Mouse (Mus musculus) kidney, embryonic 16.5 days (tissue): ENCODE results near the gene Erc2. TPM values are rescaled to one million over a fixed set of nuclear protein-coding genes. Genes with fewer than 3 reads are reported as not detected.

Source experiments
- ATAC-seq: fragments of 200-750 bp; cut with Nextera tagmentation; 2 replicates; pipeline ENCODE4 v1.8.0; 2017; ENCODE audit warnings: moderate TSS enrichment; ENCODE audit not compliant: low FRiP score, low TSS enrichment
- H3K27ac ChIP-seq: fragments of 300-500 bp; sonication (generic); 2 replicates; pipeline ENCODE4 v1.5.1; 2014; ENCODE audit warnings: low read length
- H3K27me3 ChIP-seq: fragments of 300-500 bp; sonication (generic); 2 replicates; pipeline ENCODE4 v1.6.1; 2014; ENCODE audit warnings: low read length, control low read depth, mixed read lengths; ENCODE audit not compliant: insufficient read depth
- H3K36me3 ChIP-seq: fragments of 300-500 bp; sonication (generic); 2 replicates; pipeline ENCODE4 v1.6.1; 2014; ENCODE audit warnings: low read length, control low read depth, mixed read lengths; ENCODE audit not compliant: insufficient read depth
- H3K4me1 ChIP-seq: fragments of 300-500 bp; sonication (generic); 2 replicates; pipeline ENCODE4 v1.6.1; 2014; ENCODE audit warnings: low read length, control low read depth, mixed read lengths; ENCODE audit not compliant: insufficient read depth
- H3K4me2 ChIP-seq: fragments of 300-500 bp; sonication (generic); replicated peaks from 2 replicates; pipeline ENCODE4 v1.6.1; 2014; ENCODE audit warnings: low read depth, low read length
- H3K4me3 ChIP-seq: fragments of 300-500 bp; sonication (generic); 2 replicates; pipeline ENCODE4 v1.5.1; 2014; ENCODE audit warnings: mild to moderate bottlenecking, low read length
- H3K9ac ChIP-seq: fragments of 300-500 bp; sonication (generic); replicated peaks from 2 replicates; pipeline ENCODE4 v1.6.1; 2014; ENCODE audit warnings: low read length
- H3K9me3 ChIP-seq: fragments of 300-500 bp; sonication (generic); 2 replicates; pipeline ENCODE4 v1.6.1; 2016; ENCODE audit warnings: low read length, control low read depth
- WGBS: fragments of 180-500 bp; shearing (Covaris S2); extraction: QIAGEN DNeasy Blood & Tissue Kit; methylation state at CpG from one replicate; pipeline ENCODE4 v1.1.7; 2014; 5-methylcytosine and 5-hydroxymethylcytosine counted together
- polyA plus RNA-seq: library from polyadenylated mRNA; unstranded; fragments of >200 nt; fragmentation: Nextera tagmentation; extraction: Ambion mirVana; gene quantifications from 2 replicates; pipeline ENCODE4 v1.2.1, GENCODE M21; 2015

The Erc2 gene
- polyA plus RNA-seq, 1 experiment from 2014 or later: 4.9 TPM

GRCm38 (mm10) chr14:28405277-28405840 lies 783.1 kb downstream of the Erc2 start:
- Histone ChIP-seq H3K4me2 (no peak overlapping the region), H3K9me3 (no peaks in the 10 kb centered on the region), H3K4me3 (no peak overlapping the region), H3K27me3 (no peaks in the 10 kb centered on the region), H3K36me3 (no peaks in the 10 kb centered on the region), H3K27ac (no peak overlapping the region), H3K9ac (no peak overlapping the region), H3K4me1 (0 out of 2 replicates have a peak, but pooled peaks cover 1% of the 10 kb centered on the region)
- WGBS: 71% methylated on average over 5 of the region's 5 CpGs
- ATAC-seq: no peak

GRCm38 (mm10) chr14:28409390-28409789 lies 787.2 kb downstream of the Erc2 start:
- 93% methylated on average over 1 of the region's 1 CpGs for WGBS
- no peak overlapping the region for H3K4me3 ChIP-seq
- H3K27me3 ChIP-seq: no peaks in the 10 kb centered on the region
- peaks cover 12% of the 10 kb centered on the region; the same call in 1 of the 2 replicates for H3K4me1 ChIP-seq
- no peak overlapping the region for H3K9ac ChIP-seq
- H3K9me3 ChIP-seq: no peaks in the 10 kb centered on the region
- no peak overlapping the region for H3K4me2 ChIP-seq
- no peaks in the 10 kb centered on the region for H3K36me3 ChIP-seq
- no peak for ATAC-seq
- H3K27ac ChIP-seq: no peak overlapping the region

DNA sequence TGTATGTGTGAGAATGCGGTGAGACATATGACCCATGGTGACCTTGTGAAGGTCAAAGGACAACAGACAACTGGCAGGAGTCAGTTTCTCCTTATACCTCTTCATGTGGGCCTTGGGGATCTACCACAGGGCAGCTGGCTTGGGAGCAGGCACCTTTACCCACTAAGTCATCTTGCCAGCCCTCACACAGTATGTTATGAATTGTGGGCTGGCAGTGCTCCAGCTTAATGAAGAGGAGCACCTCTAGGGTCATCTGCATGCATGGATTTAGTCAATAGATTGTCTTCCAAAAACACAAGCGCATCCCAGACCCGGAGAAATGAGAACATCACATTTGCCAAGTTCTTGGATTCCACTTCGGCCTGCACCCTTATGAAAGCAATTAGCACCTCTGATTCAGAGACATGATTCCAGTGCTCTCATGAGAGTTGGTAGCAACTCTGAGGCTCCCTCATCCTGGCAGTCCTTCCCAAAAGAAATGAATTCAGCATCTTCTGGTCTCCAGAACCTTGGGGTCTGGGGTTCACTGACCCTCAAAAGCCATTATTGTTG lies 787.6 kb downstream of the Erc2 start:
- H3K4me3 ChIP-seq: no peak overlapping the region
- no peaks in the 10 kb centered on the region for H3K27me3 ChIP-seq
- H3K4me1 ChIP-seq: peaks cover 12% of the 10 kb centered on the region; the same call in 1 of the 2 replicates
- 89% methylated on average over 4 of the region's 4 CpGs for WGBS
- no peak overlapping the region for H3K27ac ChIP-seq
- no peak overlapping the region for H3K4me2 ChIP-seq
- no peaks in the 10 kb centered on the region for H3K9me3 ChIP-seq
- no peak for ATAC-seq
- H3K36me3 ChIP-seq: no peaks in the 10 kb centered on the region
- no peak overlapping the region for H3K9ac ChIP-seq

- ATAC-seq: peak; percentile 72; the same call in 1 of the 2 replicates
Measured at GRCm38 (mm10) chr14:28410789-28411225, 788.6 kb downstream of the Erc2 start.

GRCm38 (mm10) chr14:28412252-28412995 lies 790.2 kb downstream of the Erc2 start:
- Histone ChIP-seq H3K4me2 (no peak overlapping the region), H3K9me3 (no peaks in the 10 kb centered on the region), H3K4me1 (peaks cover 19% of the 10 kb centered on the region), H3K4me3 (no peak overlapping the region), H3K27me3 (no peaks in the 10 kb centered on the region), H3K27ac (no peak overlapping the region), H3K36me3 (no peaks in the 10 kb centered on the region), H3K9ac (no peak overlapping the region)
- WGBS: 56% methylated on average over 8 of the region's 8 CpGs
- ATAC-seq: no peak

More at GRCm38 (mm10) chr14:28410789-28411225, 788.6 kb downstream of the Erc2 start:
- no peak overlapping the region for H3K27ac ChIP-seq
- peaks cover 12% of the 10 kb centered on the region; the same call in 1 of the 2 replicates for H3K4me1 ChIP-seq
- H3K4me3 ChIP-seq: no peak overlapping the region
- no peaks in the 10 kb centered on the region for H3K27me3 ChIP-seq
- 31% methylated on average over 13 of the region's 13 CpGs for WGBS
- no peak overlapping the region for H3K4me2 ChIP-seq
- no peaks in the 10 kb centered on the region for H3K9me3 ChIP-seq
- no peaks in the 10 kb centered on the region for H3K36me3 ChIP-seq
- H3K9ac ChIP-seq: no peak overlapping the region

GRCm38 (mm10) chr14:28413516-28413915 lies 791.3 kb downstream of the Erc2 start:
- no peak overlapping the region for H3K4me3 ChIP-seq
- no peaks in the 10 kb centered on the region for H3K27me3 ChIP-seq
- H3K9me3 ChIP-seq: no peaks in the 10 kb centered on the region
- no peak overlapping the region for H3K27ac ChIP-seq
- H3K4me1 ChIP-seq: peaks cover 20% of the 10 kb centered on the region
- no peaks in the 10 kb centered on the region for H3K36me3 ChIP-seq
- no peak for ATAC-seq
- WGBS: 67% methylated on average over 7 of the region's 7 CpGs
- no peak overlapping the region for H3K9ac ChIP-seq
- no peak overlapping the region for H3K4me2 ChIP-seq

DNA sequence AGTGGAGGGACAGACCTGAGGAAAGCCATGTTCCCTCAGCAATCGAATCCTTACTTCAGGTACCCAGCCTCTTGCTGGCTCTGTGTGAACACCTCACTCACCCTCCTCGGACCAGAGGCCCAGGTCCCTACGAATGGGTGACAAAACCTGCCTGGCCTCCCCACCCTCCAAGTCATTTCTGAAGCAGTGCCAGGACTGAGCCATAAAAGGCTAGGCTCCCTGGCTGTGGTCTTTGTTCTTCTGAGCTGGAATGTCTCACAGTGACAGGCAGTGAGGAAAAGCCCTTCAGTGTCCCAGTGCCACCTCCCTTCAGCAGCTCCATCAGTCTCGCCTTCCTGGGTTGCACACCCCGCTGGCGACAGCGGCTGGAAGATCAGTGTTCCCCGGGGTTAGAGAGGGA lies 794.8 kb downstream of the Erc2 start:
- WGBS: 16% methylated on average over 8 of the region's 8 CpGs
- H3K36me3 ChIP-seq: no peaks in the 10 kb centered on the region
- no peaks in the 10 kb centered on the region for H3K9me3 ChIP-seq
- peak; percentile 47; the same call in 1 of the 2 replicates for ATAC-seq
- H3K9ac ChIP-seq: no peak overlapping the region
- peaks cover 14% of the 10 kb centered on the region for H3K4me1 ChIP-seq
- no peaks in the 10 kb centered on the region for H3K27me3 ChIP-seq
- no peak overlapping the region for H3K4me2 ChIP-seq
- H3K27ac ChIP-seq: no peak overlapping the region
- no peak overlapping the region for H3K4me3 ChIP-seq

GRCm38 (mm10) chr14:28418497-28418896 lies 796.3 kb downstream of the Erc2 start:
- no peak overlapping the region for H3K27ac ChIP-seq
- 64% methylated on average over 4 of the region's 4 CpGs for WGBS
- no peaks in the 10 kb centered on the region for H3K9me3 ChIP-seq
- H3K4me1 ChIP-seq: peaks cover 7% of the 10 kb centered on the region
- no peaks in the 10 kb centered on the region for H3K36me3 ChIP-seq
- ATAC-seq: no peak
- no peaks in the 10 kb centered on the region for H3K27me3 ChIP-seq
- no peak overlapping the region for H3K4me2 ChIP-seq
- H3K9ac ChIP-seq: no peak overlapping the region
- no peak overlapping the region for H3K4me3 ChIP-seq

- ATAC-seq: no peak
- H3K36me3 ChIP-seq: no peaks in the 10 kb centered on the region
- 75% methylated on average over 9 of the region's 9 CpGs for WGBS
Measured at GRCm38 (mm10) chr14:28419188-28419587, 797.0 kb downstream of the Erc2 start.

DNA sequence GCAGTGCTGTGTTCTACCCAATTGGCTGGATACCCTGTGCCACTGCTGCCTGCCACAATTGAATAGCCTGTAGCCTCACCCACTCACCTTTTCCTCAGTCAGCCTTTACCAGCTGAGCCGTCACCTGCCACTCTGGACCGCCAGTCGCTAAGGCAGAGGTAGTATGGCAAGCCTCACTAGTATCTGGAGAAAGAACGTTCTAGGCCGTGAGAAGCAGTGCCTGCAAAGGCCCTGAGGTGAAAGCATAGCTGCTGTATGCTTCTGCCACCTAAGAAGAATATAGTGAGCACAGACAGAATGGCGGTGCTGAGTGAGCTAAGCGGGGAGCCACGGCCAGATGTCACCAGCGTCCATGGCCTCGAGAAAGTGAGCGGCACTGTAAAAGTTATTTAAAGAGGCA lies 798.4 kb downstream of the Erc2 start:
- H3K4me1 ChIP-seq: peaks cover 7% of the 10 kb centered on the region
- WGBS: 86% methylated on average over 11 of the region's 11 CpGs
- H3K27ac ChIP-seq: no peak overlapping the region
- no peaks in the 10 kb centered on the region for H3K36me3 ChIP-seq
- no peaks in the 10 kb centered on the region for H3K27me3 ChIP-seq
- H3K9me3 ChIP-seq: no peaks in the 10 kb centered on the region
- no peak for ATAC-seq
- no peak overlapping the region for H3K4me3 ChIP-seq
- no peak overlapping the region for H3K9ac ChIP-seq
- no peak overlapping the region for H3K4me2 ChIP-seq

More at GRCm38 (mm10) chr14:28419188-28419587, 797.0 kb downstream of the Erc2 start:
- Histone ChIP-seq H3K4me1 (peaks cover 7% of the 10 kb centered on the region), H3K4me2 (no peak overlapping the region), H3K27ac (no peak overlapping the region), H3K9me3 (no peaks in the 10 kb centered on the region), H3K27me3 (no peaks in the 10 kb centered on the region), H3K4me3 (no peak overlapping the region), H3K9ac (no peak overlapping the region)
